Mouse (Mus musculus): ENCODE results near the gene Eed. TPM values are rescaled to one million over a fixed set of nuclear protein-coding genes. Genes with fewer than 3 reads are reported as not detected.
A peak's percentile ranks its signal among the peaks of the same experiment; 100 is the strongest.

Gene Eed
- polyA plus RNA-seq, 1 experiment from 2014 or later = 25.7 TPM

- Histone ChIP-seq H3K4me3 (ENCODE audit: low read depth, low read length) (no peak overlapping the region), H3K9me3 (replicated peaks; ENCODE audit: control insufficient read depth, low read length) (no peaks in the 10 kb centered on the region), H3K27ac (ENCODE audit: low read length) (0 out of 2 replicates have a peak overlapping the region, but pooled peaks have one; percentile 17), H3K9ac (ENCODE audit: low read depth, low read length) (no peak overlapping the region), H3K4me1 (ENCODE audit: control insufficient read depth, low read depth, low read length) (peaks cover 14% of the 10 kb centered on the region), H3K27me3 (ENCODE audit: control insufficient read depth, insufficient read depth, low read depth, low read length) (no peaks in the 10 kb centered on the region), H3K4me2 (ENCODE audit: low read depth, low read length) (no peak overlapping the region), H3K36me3 (ENCODE audit: control insufficient read depth, insufficient read depth) (no peaks in the 10 kb centered on the region)
- ATAC-seq (ENCODE audit: low read depth) = no peak
- 32% methylated on average over 5 of the region's 5 CpGs for WGBS (ENCODE audit: insufficient replicate concordance)
These were observed 36.3 kb upstream of the Eed start for GRCm38 (mm10) chr7:90016930-90017588.

GRCm38 (mm10) chr7:90016459-90016858, 35.7 kb upstream of the Eed start:
- Histone ChIP-seq H3K4me3 (ENCODE audit: low read depth, low read length) (no peak overlapping the region), H3K27ac (ENCODE audit: low read length) (0 out of 2 replicates have a peak overlapping the region, but pooled peaks have one; percentile 17), H3K9me3 (replicated peaks; ENCODE audit: control insufficient read depth, low read length) (no peaks in the 10 kb centered on the region), H3K4me2 (ENCODE audit: low read depth, low read length) (no peak overlapping the region), H3K27me3 (ENCODE audit: control insufficient read depth, insufficient read depth, low read depth, low read length) (no peaks in the 10 kb centered on the region), H3K4me1 (ENCODE audit: control insufficient read depth, low read depth, low read length) (peaks cover 14% of the 10 kb centered on the region), H3K9ac (ENCODE audit: low read depth, low read length) (no peak overlapping the region), H3K36me3 (ENCODE audit: control insufficient read depth, insufficient read depth) (no peaks in the 10 kb centered on the region)
- 50% methylated on average over 4 of the region's 4 CpGs for WGBS (ENCODE audit: insufficient replicate concordance)
- no peak for ATAC-seq (ENCODE audit: low read depth)

GRCm38 (mm10) chr7:90006667-90007653, 26.2 kb upstream of the Eed start:
- Histone ChIP-seq H3K4me2 (ENCODE audit: low read depth, low read length) (no peak overlapping the region), H3K27ac (ENCODE audit: low read length) (no peak overlapping the region), H3K27me3 (ENCODE audit: control insufficient read depth, insufficient read depth, low read depth, low read length) (no peaks in the 10 kb centered on the region), H3K4me1 (ENCODE audit: control insufficient read depth, low read depth, low read length) (no peaks in the 10 kb centered on the region), H3K36me3 (ENCODE audit: control insufficient read depth, insufficient read depth) (no peaks in the 10 kb centered on the region), H3K4me3 (ENCODE audit: low read depth, low read length) (no peak overlapping the region), H3K9me3 (replicated peaks; ENCODE audit: control insufficient read depth, low read length) (no peaks in the 10 kb centered on the region), H3K9ac (ENCODE audit: low read depth, low read length) (no peak overlapping the region)
- WGBS (ENCODE audit: insufficient replicate concordance) = 62% methylated on average over 8 of the region's 8 CpGs
- no peak for ATAC-seq (ENCODE audit: low read depth)

GRCm38 (mm10) chr7:90004781-90005180, 24.0 kb upstream of the Eed start:
- H3K27ac ChIP-seq (ENCODE audit: low read length) = no peak overlapping the region
- 76% methylated on average over 3 of the region's 3 CpGs for WGBS (ENCODE audit: insufficient replicate concordance)
- H3K9me3 ChIP-seq (replicated peaks; ENCODE audit: control insufficient read depth, low read length) = no peaks in the 10 kb centered on the region
- H3K36me3 ChIP-seq (ENCODE audit: control insufficient read depth, insufficient read depth) = no peaks in the 10 kb centered on the region
- H3K9ac ChIP-seq (ENCODE audit: low read depth, low read length) = no peak overlapping the region
- no peak overlapping the region for H3K4me2 ChIP-seq (ENCODE audit: low read depth, low read length)
- no peaks in the 10 kb centered on the region for H3K27me3 ChIP-seq (ENCODE audit: control insufficient read depth, insufficient read depth, low read depth, low read length)
- no peaks in the 10 kb centered on the region for H3K4me1 ChIP-seq (ENCODE audit: control insufficient read depth, low read depth, low read length)
- no peak overlapping the region for H3K4me3 ChIP-seq (ENCODE audit: low read depth, low read length)
- no peak for ATAC-seq (ENCODE audit: low read depth)

- no peak overlapping the region for H3K27ac ChIP-seq (ENCODE audit: low read length)
These were observed 21.6 kb upstream of the Eed start for GRCm38 (mm10) chr7:90002375-90002774.

GRCm38 (mm10) chr7:89999491-89999890, 18.7 kb upstream of the Eed start:
- H3K4me3 ChIP-seq (ENCODE audit: low read depth, low read length) = no peak overlapping the region
- no peak overlapping the region for H3K9ac ChIP-seq (ENCODE audit: low read depth, low read length)
- WGBS (ENCODE audit: insufficient replicate concordance) = 80% methylated on average over 5 of the region's 5 CpGs
- ATAC-seq (ENCODE audit: low read depth) = no peak
- no peak overlapping the region for H3K4me2 ChIP-seq (ENCODE audit: low read depth, low read length)
- no peaks in the 10 kb centered on the region for H3K27me3 ChIP-seq (ENCODE audit: control insufficient read depth, insufficient read depth, low read depth, low read length)
- no peak overlapping the region for H3K27ac ChIP-seq (ENCODE audit: low read length)
- H3K4me1 ChIP-seq (ENCODE audit: control insufficient read depth, low read depth, low read length) = peaks cover 11% of the 10 kb centered on the region
- H3K36me3 ChIP-seq (ENCODE audit: control insufficient read depth, insufficient read depth) = no peaks in the 10 kb centered on the region
- H3K9me3 ChIP-seq (replicated peaks; ENCODE audit: control insufficient read depth, low read length) = no peaks in the 10 kb centered on the region

More at GRCm38 (mm10) chr7:90002375-90002774, 21.6 kb upstream of the Eed start:
- H3K4me2 ChIP-seq (ENCODE audit: low read depth, low read length) = no peak overlapping the region
- ATAC-seq (ENCODE audit: low read depth) = peak; percentile 58
- no peak overlapping the region for H3K4me3 ChIP-seq (ENCODE audit: low read depth, low read length)
- no peaks in the 10 kb centered on the region for H3K9me3 ChIP-seq (replicated peaks; ENCODE audit: control insufficient read depth, low read length)
- H3K4me1 ChIP-seq (ENCODE audit: control insufficient read depth, low read depth, low read length) = peaks cover 11% of the 10 kb centered on the region
- WGBS (ENCODE audit: insufficient replicate concordance) = 68% methylated on average over 2 of the region's 2 CpGs
- H3K27me3 ChIP-seq (ENCODE audit: control insufficient read depth, insufficient read depth, low read depth, low read length) = no peaks in the 10 kb centered on the region
- no peak overlapping the region for H3K9ac ChIP-seq (ENCODE audit: low read depth, low read length)
- no peaks in the 10 kb centered on the region for H3K36me3 ChIP-seq (ENCODE audit: control insufficient read depth, insufficient read depth)

- H3K4me1 ChIP-seq (ENCODE audit: control insufficient read depth, low read depth, low read length) = peaks cover 11% of the 10 kb centered on the region
- H3K36me3 ChIP-seq (ENCODE audit: control insufficient read depth, insufficient read depth) = no peaks in the 10 kb centered on the region
- H3K4me2 ChIP-seq (ENCODE audit: low read depth, low read length) = peak overlapping the region; percentile 53; the same call in 1 of the 2 replicates
- no peak overlapping the region for H3K9ac ChIP-seq (ENCODE audit: low read depth, low read length)
- no peaks in the 10 kb centered on the region for H3K9me3 ChIP-seq (replicated peaks; ENCODE audit: control insufficient read depth, low read length)
- no peak overlapping the region; the same call in 1 of the 2 replicates for H3K27ac ChIP-seq (ENCODE audit: low read length)
- peak; percentile 68 for ATAC-seq (ENCODE audit: low read depth)
- H3K27me3 ChIP-seq (ENCODE audit: control insufficient read depth, insufficient read depth, low read depth, low read length) = no peaks in the 10 kb centered on the region
- no peak overlapping the region for H3K4me3 ChIP-seq (ENCODE audit: low read depth, low read length)
- 82% methylated on average over 2 of the region's 2 CpGs for whole genome bisulfite sequencing (ENCODE audit: insufficient replicate concordance)
These were observed 17.8 kb upstream of the Eed start for GRCm38 (mm10) chr7:89998624-89999006.

GRCm38 (mm10) chr7:89998006-89998623, 17.3 kb upstream of the Eed start:
- no peaks in the 10 kb centered on the region for H3K36me3 ChIP-seq (ENCODE audit: control insufficient read depth, insufficient read depth)

More at GRCm38 (mm10) chr7:89998006-89998623, 17.3 kb upstream of the Eed start:
- peak overlapping the region; percentile 19; the same call in 1 of the 2 replicates for H3K9ac ChIP-seq (ENCODE audit: low read depth, low read length)
- WGBS (ENCODE audit: insufficient replicate concordance) = 20% methylated on average over 10 of the region's 10 CpGs
- ATAC-seq (ENCODE audit: low read depth) = peak; percentile 76
- H3K9me3 ChIP-seq (replicated peaks; ENCODE audit: control insufficient read depth, low read length) = no peaks in the 10 kb centered on the region
- peak overlapping the region; percentile 7; the same call in 1 of the 2 replicates for H3K27ac ChIP-seq (ENCODE audit: low read length)
- peak overlapping the region; percentile 22 for H3K4me3 ChIP-seq (ENCODE audit: low read depth, low read length)
- H3K4me1 ChIP-seq (ENCODE audit: control insufficient read depth, low read depth, low read length) = peaks cover 11% of the 10 kb centered on the region
- H3K4me2 ChIP-seq (ENCODE audit: low read depth, low read length) = peak overlapping the region; percentile 53
- H3K27me3 ChIP-seq (ENCODE audit: control insufficient read depth, insufficient read depth, low read depth, low read length) = no peaks in the 10 kb centered on the region

All from liver, embryonic 16.5 days (tissue).